Mouse (Mus musculus): ENCODE results near the gene Amigo1. TPM values are rescaled to one million over a fixed set of nuclear protein-coding genes. Genes with fewer than 3 reads are reported as not detected.

Gene Amigo1
- 1 to 10 TPM; 3.1 to 3.5 TPM for total RNA-seq (2023)

GRCm38 (mm10) chr3:108186098-108187047 is at the start of gene Amigo1:
Amigo1 (plus strand) TSS chr3:108186335.

GRCm38 (mm10) chr3:108145534-108146445 is 40.3 kb upstream of the Amigo1 start, which contains the start of gene Gnai3:
Gnai3 (minus strand) TSS chr3:108146146.

DNA sequence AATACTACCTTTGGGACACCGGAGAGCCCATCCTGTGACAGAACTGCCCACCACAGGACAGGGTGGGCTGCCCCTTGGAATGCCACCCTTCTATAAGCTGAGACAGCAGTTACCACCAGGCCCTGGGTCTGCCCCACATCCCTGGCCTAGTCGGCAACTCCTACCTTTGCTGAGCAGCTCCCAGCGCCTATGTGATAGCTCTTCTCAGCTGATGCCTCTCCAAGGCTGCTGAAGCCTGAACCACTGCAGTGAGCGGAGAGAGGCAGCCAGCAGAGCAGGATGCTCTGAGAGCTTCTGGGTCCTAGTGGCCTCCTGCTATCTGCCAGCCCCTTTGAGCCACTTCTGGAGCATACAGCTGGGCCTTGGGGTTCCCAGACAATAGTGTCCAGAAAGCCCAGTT is 31.5 kb upstream of the Amigo1 start, which contains the start of gene Gpr61:
TSS of gene Gpr61 (minus strand) at position 227 of the 400 bp plus-strand sequence.

GRCm38 (mm10) chr3:108200329-108201323 is 14.5 kb downstream of the Amigo1 start, which contains the start of gene Cyb561d1:
Cyb561d1 (minus strand) TSS chr3:108201212.

DNA sequence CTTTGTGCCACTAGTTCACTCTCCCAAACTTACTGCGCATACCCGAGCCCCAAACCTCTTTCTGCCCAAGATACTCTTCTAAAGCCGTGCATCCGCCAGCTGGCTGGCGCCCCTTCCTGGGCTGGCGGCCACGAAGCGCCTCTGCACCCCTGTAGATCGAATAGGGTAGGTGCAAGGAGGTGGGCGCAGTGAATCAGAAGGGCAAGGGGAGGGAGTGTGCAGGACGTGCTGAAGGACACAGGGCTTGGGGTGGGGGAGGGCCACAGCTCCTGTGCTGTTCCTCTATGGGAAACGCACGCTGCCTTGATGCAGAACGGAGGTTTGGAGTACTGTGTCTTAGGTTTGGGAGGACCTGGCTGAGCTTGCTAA is 24.6 kb downstream of the Amigo1 start, which contains the start of gene Atxn7l2:
TSS of gene Atxn7l2 (minus strand) at position 164 of the 369 bp plus-strand sequence.

DNA sequence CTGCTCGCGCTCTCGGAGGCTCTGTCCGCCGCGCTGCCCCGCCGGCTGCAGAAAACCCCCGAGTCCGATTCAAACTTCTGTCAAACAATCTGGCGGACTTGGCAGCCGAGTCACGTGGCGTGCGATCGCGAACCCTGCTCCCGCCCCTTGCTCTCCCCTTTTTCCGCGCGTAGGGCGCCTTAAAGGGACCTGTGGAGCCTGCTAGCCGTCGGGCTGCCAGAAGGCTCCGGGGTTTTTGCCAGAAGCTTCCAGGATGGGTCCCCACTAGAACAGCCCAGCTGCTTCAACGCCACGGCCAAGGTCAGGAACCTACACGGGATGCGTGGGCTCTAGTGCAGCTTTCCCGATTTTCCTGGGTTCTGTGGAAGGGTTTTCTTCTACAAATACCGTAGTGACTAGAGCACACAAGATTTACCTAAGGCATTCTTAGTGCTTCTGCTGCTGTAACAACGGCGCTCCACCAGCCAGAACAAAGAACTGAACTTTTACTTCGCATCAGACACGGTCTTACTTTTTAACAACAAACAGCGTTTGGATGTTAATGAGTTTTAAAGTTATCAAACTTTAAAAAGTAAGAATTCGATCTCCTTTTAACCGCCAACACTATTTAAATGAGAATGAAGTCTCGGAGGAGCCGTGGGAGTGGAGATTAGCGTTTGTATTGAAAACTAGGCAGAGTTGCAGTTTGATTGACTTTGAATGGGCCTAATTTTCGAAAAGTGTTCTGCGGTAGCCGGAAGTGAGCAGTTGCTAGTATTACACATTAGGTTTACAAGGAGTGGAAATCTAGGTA is 40.6 kb downstream of the Amigo1 start, which contains the start of gene Sypl2:
TSS of gene Sypl2 (minus strand) at position 91 of the 793 bp plus-strand sequence.

Other genes starting within 250 kb of the Amigo1 start
- not detected for gene Gstm6, start 242.6 kb upstream of the Amigo1 start, total RNA-seq (2023)
- not detected for gene Gstm3, start 217.1 kb upstream of the Amigo1 start, total RNA-seq (2023)
- gene Gstm2, start 199.9 kb upstream of the Amigo1 start, total RNA-seq (2023), result not detected
- 1 to 10 TPM; 3.6 to 4.9 TPM for gene Gstm1, start 168.4 kb upstream of the Amigo1 start, total RNA-seq (2023)
- gene Gstm4, start 141.4 kb upstream of the Amigo1 start, total RNA-seq (2023), result 1 to 10 TPM; 2.3 to 2.4 TPM
- gene Ampd2, start 99.7 kb upstream of the Amigo1 start, total RNA-seq (2023), result 10 to 100 TPM; 35.9 TPM
- gene Gnat2, start 93.5 kb upstream of the Amigo1 start, total RNA-seq (2023), result not detected
- 10 to 100 TPM; 86.8 to 86.9 TPM for gene Gnai3, start 40.2 kb upstream of the Amigo1 start, total RNA-seq (2023)
- gene Gpr61, start 31.5 kb upstream of the Amigo1 start, total RNA-seq (2023), result not detected
- gene Cyb561d1, start 14.9 kb downstream of the Amigo1 start, total RNA-seq (2023), result 10 to 100 TPM; 32.9 to 35.3 TPM
- 10 to 100 TPM; 30.2 to 37.6 TPM for gene Atxn7l2, start 24.6 kb downstream of the Amigo1 start, total RNA-seq (2023)
- not detected for gene Sypl2, start 40.3 kb downstream of the Amigo1 start, total RNA-seq (2023)
- gene Psma5, start 70.6 kb downstream of the Amigo1 start, total RNA-seq (2023), result 10 to 100 TPM; 42.1 to 49.7 TPM
- 1 to 10 TPM in 1 of 2 experiments, under 1 TPM in 1; 0.68 to 1.1 TPM for gene Sort1, start 97.7 kb downstream of the Amigo1 start, total RNA-seq (2023)
- not detected for gene Mybphl, start 178.6 kb downstream of the Amigo1 start, total RNA-seq (2023)
- under 1 TPM; 0.82 to 0.89 TPM for gene Psrc1, start 197.5 kb downstream of the Amigo1 start, total RNA-seq (2023)
- 10 to 100 TPM in 1 of 2 experiments, 1 to 10 TPM in 1; 9.2 to 12.4 TPM for gene Celsr2, start 229.2 kb downstream of the Amigo1 start, total RNA-seq (2023)

All from T-cell, adult 66 days (primary cell).